Mouse (Mus musculus): Measurements from ENCODE around the gene Fbxl8.
A peak's percentile ranks its signal among the peaks of the same experiment; 100 is the strongest.

The Fbxl8 gene

GRCm38 (mm10) chr8:105257318-105258114 is 6.9 kb upstream of the Fbxl8 start:
- no peak for DNase-seq (ENCODE audit: low spot score)

- DNase-seq (ENCODE audit: low spot score): no peak
These were observed 5.3 kb upstream of the Fbxl8 start for GRCm38 (mm10) chr8:105258911-105259720.

- DNase-seq (ENCODE audit: low spot score): no peak
These were observed 4.6 kb upstream of the Fbxl8 start for GRCm38 (mm10) chr8:105259721-105260320.

- DNase-seq (ENCODE audit: low spot score): no peak
These were observed 3.9 kb upstream of the Fbxl8 start for GRCm38 (mm10) chr8:105260371-105261099.

GRCm38 (mm10) chr8:105261326-105261980 is 3.0 kb upstream of the Fbxl8 start:
- no peak for DNase-seq (ENCODE audit: low spot score)

- no peak for DNase-seq (ENCODE audit: low spot score)
These were observed 1.1 kb upstream of the Fbxl8 start for GRCm38 (mm10) chr8:105263244-105263912.

- DNase-seq (ENCODE audit: low spot score): no peak
These were observed 680 bp downstream of the Fbxl8 start for GRCm38 (mm10) chr8:105265128-105265527.

- DNase-seq (ENCODE audit: low spot score): no peak
These were observed 2.3 kb downstream of the Fbxl8 start for GRCm38 (mm10) chr8:105266775-105267174.

- DNase-seq (ENCODE audit: low spot score): peak; percentile 82
These were observed 4.1 kb downstream of the Fbxl8 start for GRCm38 (mm10) chr8:105268342-105269074.

GRCm38 (mm10) chr8:105269075-105269458 is 4.6 kb downstream of the Fbxl8 start:
- no peak for DNase-seq (ENCODE audit: low spot score)

- no peak for DNase-seq (ENCODE audit: low spot score)
These were observed 5.1 kb downstream of the Fbxl8 start, which contains the start of gene Hsf4 for GRCm38 (mm10) chr8:105269461-105269947. Gene Hsf4 (plus strand): TSS chr8:105269801.

GRCm38 (mm10) chr8:105270101-105270915 is 5.9 kb downstream of the Fbxl8 start:
- DNase-seq (ENCODE audit: low spot score): no peak

- no peak for DNase-seq (ENCODE audit: low spot score)
These were observed 6.4 kb downstream of the Fbxl8 start for GRCm38 (mm10) chr8:105270916-105271186.

GRCm38 (mm10) chr8:105275387-105275786 is 10.9 kb downstream of the Fbxl8 start:
- DNase-seq (ENCODE audit: low spot score): no peak

GRCm38 (mm10) chr8:105275840-105276239 is 11.4 kb downstream of the Fbxl8 start, which contains the start of gene Nol3:
Gene Nol3 (plus strand): TSS chr8:105276140.
- no peak for DNase-seq (ENCODE audit: low spot score)

GRCm38 (mm10) chr8:105276292-105277120 is 12.1 kb downstream of the Fbxl8 start:
- DNase-seq (ENCODE audit: low spot score): no peak

GRCm38 (mm10) chr8:105278911-105279334 is 14.5 kb downstream of the Fbxl8 start:
- DNase-seq (ENCODE audit: low spot score): peak; percentile 81

- no peak for DNase-seq (ENCODE audit: low spot score)
These were observed 16.1 kb downstream of the Fbxl8 start for GRCm38 (mm10) chr8:105280567-105280966.
